Mouse (Mus musculus) brain, embryonic 14.5 days (tissue): Measurements from ENCODE around the gene Sh3d19. TPM values are rescaled to one million over a fixed set of nuclear protein-coding genes. Genes with fewer than 3 reads are reported as not detected.
A peak's percentile ranks its signal among the peaks of the same experiment; 100 is the strongest.

Experiments used
- DNase-seq: peaks from one replicate; pipeline ENCODE4 v3.0.0-alpha.2; 2011; ENCODE audit warnings: low read depth
- CTCF ChIP-seq: fragments of 200-500 bp; IDR thresholded peaks from 2 replicates; pipeline ENCODE4 v1.5.1; 2012; ENCODE audit warnings: inconsistent platforms, mild to moderate bottlenecking, moderate library complexity, borderline replicate concordance; ENCODE audit not compliant: insufficient read depth, insufficient read length; ENCODE audit errors: extremely low read depth
- POLR2A ChIP-seq: fragments of 200-500 bp; IDR thresholded peaks from 2 replicates; pipeline ENCODE4 v1.6.1; 2012; ENCODE audit warnings: mild to moderate bottlenecking, inconsistent platforms, borderline replicate concordance; ENCODE audit not compliant: poor library complexity, insufficient read depth, insufficient read length, severe bottlenecking; ENCODE audit errors: extremely low read depth
- polyA plus RNA-seq: library from polyadenylated mRNA; depleted of rRNA; stranded (reverse); fragments of >200 nt; gene quantifications from 2 replicates; pipeline ENCODE4 v1.2.3, GENCODE M21; 2012; rRNA removed

The Sh3d19 gene
- polyA plus RNA-seq, 1 experiment = 19.4 TPM

DNA sequence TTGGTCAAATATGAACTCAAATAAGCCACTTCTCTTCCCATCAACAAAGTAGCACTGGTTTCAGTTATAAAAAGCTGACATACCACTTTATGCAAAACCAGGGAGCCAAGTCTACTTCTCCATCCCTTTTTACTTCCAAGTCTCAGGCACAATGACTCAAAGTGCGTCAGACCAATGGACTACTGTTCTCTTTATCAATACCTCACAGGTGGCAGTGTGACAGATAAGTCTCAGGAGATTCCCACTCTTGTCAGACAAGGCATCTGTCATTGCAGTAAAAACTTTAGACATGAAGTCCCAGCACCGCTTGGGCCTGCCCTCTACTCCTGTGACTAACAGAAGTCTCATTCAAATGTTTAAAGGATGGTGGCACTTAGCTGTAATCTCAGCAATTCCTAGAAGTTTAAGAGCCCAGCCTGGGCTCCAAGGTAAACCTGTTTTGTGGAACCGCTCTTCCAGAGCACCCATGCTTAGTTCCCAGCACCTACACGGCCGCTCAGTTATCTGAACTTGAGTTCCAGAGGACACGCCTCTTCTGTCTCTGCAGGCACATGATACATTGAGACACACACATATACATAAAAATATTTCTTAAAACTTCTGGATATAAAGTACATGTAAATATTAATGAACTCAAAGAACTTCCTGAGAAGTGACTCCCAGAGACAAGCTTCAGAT, 165.1 kb downstream of the Sh3d19 start:
- no peak for DNase-seq
- no peak for TF ChIP-seq POLR2A
- no peak for TF ChIP-seq CTCF

DNA sequence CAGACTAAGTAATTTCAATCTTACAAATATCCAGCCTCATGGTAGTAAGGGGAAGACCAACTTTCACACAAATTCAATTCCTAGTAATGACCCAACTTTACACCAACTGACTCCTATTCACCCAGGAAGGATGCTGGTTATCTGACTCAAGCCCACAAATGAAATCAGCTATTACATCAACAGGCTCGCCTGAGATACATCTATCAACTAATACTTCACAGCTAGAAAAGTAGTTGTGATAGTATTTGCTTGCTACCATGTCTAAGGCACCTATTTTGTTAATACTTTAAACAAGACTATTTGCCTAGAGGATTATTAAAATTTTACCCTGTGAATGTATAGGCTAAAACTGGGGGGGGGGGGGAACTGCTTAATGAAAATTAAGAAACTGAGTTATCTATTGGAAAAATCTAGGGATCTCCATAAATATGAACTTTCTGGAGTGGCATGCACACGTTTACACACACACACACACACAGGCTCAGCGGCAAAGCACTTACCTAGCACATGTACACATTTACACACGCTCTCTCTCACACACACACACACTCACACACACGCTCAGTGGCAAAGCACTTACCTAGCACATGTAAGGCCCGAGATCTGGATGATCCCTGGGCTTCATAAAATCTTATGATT, 166.1 kb downstream of the Sh3d19 start:
- TF ChIP-seq POLR2A (no peak), CTCF (no peak)
- no peak for DNase-seq

DNA sequence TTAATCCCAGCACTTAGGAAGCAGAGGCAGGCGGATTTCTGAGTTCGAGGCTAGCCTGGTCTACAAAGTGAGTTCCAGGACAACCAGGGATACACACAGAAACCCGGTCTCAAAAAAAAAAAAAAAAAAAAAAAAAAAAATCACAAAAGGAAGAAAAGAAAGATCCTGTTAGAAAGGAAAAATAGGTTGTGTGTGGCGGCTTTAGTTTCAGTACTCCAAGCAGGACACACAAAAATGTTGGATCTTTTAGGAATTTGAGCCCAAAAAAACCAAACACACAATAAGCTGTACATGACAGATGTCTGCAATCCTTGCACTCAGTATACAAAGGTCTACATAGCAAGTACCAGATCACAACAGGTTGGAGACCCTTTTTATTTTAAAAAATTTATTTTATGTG, 168.8 kb downstream of the Sh3d19 start:
- TF ChIP-seq CTCF (no peak), POLR2A (no peak)
- DNase-seq = no peak

DNA sequence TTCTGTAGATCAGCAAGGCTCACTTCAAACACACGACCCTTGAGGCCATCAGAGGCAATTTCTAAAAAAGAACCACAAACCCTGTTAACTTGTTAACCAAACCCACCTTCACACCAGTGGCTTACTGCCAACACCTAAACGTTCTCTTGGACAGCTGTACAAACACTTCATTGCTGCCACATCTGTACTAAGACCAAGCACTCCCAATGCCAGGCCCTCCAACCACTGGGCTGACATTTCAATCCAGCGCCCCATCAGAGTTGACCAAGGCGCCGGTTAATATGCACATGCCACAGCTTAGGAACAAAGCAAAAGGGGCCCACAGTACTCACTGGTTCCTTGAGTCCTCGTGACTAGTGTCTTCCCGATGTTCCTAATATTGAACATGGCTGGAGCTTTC, 170.5 kb downstream of the Sh3d19 start:
- no peak for TF ChIP-seq POLR2A
- TF ChIP-seq CTCF = no peak
- DNase-seq = peak; percentile 45

GRCm38 (mm10) chr3:86141886-86142262, 171.0 kb downstream of the Sh3d19 start:
- peak; percentile 48 for DNase-seq
- TF ChIP-seq POLR2A (no peak), CTCF (no peak)

DNA sequence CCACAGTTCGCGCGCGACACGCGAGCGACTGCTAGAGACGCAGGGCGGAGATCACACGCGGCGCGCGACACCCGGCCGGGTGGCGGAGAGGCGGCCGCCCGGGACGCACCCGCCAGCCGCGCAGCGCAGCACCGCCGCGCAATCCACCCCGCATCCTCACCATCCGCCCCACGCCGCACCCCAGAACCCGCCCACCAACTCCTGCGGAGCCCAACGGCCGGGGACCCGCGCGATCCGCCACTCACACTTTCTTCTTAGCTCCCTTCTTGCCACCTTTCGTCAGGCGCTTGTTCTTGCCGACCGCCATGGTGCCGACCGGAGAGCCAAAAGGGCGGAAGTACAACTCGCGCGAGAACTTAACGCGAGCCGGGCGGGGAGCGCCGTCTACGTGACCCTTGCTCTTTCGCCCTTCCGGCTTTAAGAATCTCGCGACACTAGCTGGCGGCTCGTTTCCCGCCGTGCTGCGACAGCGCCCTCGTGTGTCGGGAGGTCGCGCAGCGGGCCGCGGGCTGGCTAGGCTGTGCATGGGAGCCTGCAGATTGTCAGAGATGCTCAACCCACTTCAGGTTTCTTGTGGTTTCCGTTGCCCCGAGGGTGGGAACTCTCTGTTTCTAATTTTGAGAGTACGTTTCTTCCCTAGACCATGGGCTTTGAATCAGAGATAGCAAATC, 171.5 kb downstream of the Sh3d19 start, which contains the start of gene Rps3a1:
TSS of gene Rps3a1 (minus strand) at position 440 of the 671 bp plus-strand sequence.
- peak; percentile 98 for TF ChIP-seq CTCF
- TF ChIP-seq POLR2A = peak; percentile 40; the same call in 1 of the 2 replicates

DNA sequence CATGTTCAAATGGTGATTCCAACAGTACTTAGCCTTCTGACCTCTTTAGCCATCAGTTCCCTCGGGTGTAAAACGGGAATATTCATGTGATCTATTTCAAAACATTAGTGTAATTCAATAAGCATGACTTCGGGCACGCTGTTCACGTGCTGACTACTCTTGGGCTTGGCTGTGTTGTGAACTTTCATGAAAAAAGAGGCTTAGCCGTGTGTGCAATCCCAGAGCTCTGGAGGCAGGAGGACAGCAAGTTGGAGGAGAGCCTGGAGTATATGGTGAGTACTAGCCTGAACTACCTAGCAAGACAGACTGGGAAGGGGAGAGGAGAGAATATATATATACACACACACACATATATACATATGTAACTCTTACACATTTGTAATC, 172.0 kb downstream of the Sh3d19 start:
- no peak for TF ChIP-seq CTCF
- no peak for TF ChIP-seq POLR2A
- DNase-seq = no peak

More for the DNA sequence above, 171.5 kb downstream of the Sh3d19 start, which contains the start of gene Rps3a1:
- DNase-seq = peak; percentile 99

DNA sequence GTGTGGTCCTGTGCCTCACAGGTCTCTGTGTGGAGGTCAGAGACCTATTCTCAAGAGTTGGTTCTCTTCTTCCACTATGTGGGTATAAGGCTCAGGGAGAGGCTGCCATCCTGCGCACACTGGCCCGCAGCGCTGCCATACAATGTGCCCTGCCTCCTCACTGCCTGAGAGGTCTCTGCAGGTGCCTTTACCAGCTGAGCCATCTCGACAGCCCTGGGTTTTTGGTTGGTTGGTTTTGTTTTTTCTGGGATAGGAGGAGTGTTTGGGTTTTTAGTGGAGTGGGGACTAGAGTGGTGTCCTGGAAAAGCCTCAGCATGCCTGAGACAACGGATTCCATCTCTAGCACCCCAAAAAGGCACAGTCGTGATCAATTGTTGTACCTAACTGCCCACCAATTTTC, 172.4 kb downstream of the Sh3d19 start:
- DNase-seq = no peak
- TF ChIP-seq POLR2A = no peak
- TF ChIP-seq CTCF = no peak

DNA sequence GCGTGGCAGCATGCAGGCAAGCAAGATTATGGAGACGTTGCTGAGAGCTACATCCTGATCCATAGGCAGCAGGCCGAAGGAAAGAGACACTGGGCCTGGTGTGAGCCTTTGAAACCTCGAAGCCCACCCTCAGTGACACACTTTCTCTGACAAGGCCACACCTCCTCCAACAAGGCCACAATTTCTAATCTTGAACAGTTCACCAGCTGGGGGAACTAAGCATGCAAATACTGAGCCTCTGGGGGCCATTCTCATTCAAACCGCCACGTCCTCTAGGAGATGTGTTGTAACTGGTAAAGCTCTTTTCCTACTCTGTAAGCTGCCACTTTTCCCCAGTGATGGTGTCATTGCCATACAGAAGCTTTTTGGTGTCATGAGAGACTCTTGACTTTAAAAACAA, 178.2 kb downstream of the Sh3d19 start:
- no peak for TF ChIP-seq CTCF
- no peak for TF ChIP-seq POLR2A
- DNase-seq = no peak

DNA sequence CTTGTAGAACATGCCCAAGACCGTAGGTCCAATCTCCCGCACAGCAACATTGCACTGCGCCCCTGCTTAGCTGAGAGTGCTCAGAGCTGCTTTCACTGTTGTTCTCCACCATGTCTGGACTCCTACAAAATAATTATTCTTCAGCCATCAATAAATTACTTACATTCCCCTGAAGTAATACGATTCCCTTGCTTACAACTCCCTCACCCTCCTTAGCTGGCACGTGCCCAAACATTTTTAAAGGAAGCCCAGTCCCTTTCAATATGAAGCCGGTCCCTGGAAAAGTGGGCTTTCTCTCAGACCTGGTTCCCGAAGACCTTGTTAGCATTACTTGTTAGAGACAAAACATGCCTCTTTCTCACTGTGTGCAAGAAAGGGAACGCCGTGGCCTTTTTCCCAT, 178.6 kb downstream of the Sh3d19 start:
- peak; percentile 35 for DNase-seq
- TF ChIP-seq CTCF (no peak), POLR2A (no peak)

DNA sequence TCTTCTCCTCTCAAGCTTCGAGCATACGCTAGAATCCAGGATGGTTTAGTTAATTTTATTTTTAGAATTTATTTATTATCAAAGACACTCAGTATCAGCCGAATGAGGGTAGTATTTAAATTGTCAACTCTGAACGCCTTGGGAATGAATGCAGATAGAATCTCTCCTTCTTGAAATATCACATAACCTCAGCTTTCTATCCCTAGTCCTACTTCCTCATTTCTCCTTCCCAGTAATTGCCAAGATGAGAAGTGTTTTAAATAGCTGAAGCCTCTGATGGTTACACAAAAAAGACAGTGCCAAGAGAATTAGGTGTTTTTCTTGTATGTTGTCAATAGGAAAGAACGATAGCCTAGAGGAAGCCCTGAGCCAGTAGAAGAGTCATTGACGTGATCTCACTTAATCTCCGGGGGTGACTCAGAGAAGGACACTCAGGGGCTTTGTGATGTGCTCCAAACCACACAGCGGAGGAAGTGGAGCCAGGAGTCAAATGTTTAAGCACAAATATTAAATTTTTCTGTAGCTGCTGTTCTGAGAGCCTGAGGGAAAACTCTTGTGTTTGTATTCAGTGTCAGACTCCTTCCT, 198.0 kb downstream of the Sh3d19 start:
- no peak for TF ChIP-seq POLR2A
- TF ChIP-seq CTCF = no peak

DNA sequence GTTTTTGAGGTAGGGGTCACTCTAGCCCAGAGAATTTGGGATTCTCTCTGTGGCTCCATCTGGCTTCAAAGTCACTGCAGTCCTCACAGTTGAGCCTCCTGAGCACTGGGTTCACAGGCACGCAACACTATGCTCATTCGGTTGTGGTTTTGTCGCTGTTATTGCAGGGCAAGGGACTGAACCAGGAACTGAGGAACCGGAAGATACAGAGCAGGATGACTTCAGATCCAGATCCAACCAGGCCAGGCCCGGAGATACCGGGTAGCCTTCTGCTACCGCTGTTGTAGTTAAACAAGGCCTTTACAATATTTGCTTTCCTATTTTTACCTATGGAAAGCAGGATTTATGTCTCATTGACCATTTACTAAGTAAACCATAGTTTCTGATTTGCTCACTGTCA, 208.8 kb downstream of the Sh3d19 start:
- TF ChIP-seq CTCF (no peak), POLR2A (no peak)
- no peak for DNase-seq

More for the DNA sequence above, 198.0 kb downstream of the Sh3d19 start:
- DNase-seq = no peak

Other genes with a start within 250 kb of the Sh3d19 start
- 0.49 and 0.53 TPM in 2 replicates for gene Fam160a1, start 153.8 kb upstream of the Sh3d19 start, polyA plus RNA-seq
- 0.10 and 0.18 TPM in 2 replicates for gene Glt28d2, start 83.6 kb upstream of the Sh3d19 start, polyA plus RNA-seq
- gene Gm37240, start 83.6 kb upstream of the Sh3d19 start, polyA plus RNA-seq = 0.08 and 0.53 TPM in 2 replicates
- gene Prss48, start 31.4 kb downstream of the Sh3d19 start, polyA plus RNA-seq = not detected in 2 replicates
- 758 and 849 TPM in 2 replicates for gene Rps3a1, start 171.6 kb downstream of the Sh3d19 start, polyA plus RNA-seq